Mouse (Mus musculus): ENCODE data around the gene Actg2. TPM values are rescaled to one million over a fixed set of nuclear protein-coding genes. Genes with fewer than 3 reads are reported as not detected.

The Actg2 gene
- total and polyA plus RNA-seq, 3 experiments: 0.07 to 0.27 TPM; not detected in 1

DNA sequence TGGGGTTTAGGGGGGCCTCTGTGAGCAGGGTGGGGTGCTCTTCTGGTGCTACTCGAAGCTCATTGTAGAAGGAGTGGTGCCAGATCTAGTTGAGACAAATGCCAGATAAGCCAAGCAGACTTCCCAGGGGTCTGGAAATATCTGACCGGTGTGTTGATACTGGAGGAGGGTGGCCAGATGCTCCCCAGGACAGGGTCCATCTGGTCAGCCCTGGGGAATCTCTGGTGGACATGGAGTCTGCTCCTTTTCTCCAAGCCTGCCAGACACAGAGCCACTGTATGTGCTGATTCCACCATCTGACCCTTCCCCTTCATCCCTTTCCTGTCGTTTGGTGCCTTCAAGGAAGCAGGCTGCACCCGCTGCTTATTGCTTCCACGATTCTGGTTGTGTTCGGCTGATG lies 12.9 kb downstream of the Actg2 start:
- Histone ChIP-seq H3K4me3 (ENCODE audit: control insufficient read depth in 1 of 2, insufficient read depth in 1 of 2, low read depth in 2 of 2, low read length in 2 of 2) (no peak overlapping the region), H3K27ac (ENCODE audit: control insufficient read depth, low read depth, low read length) (no peak overlapping the region), H3K27me3 (ENCODE audit: control insufficient read depth in 1 of 2, insufficient read depth in 2 of 2, low read length in 2 of 2) (peaks cover 1 to 4% of the 10 kb centered on the region in 2 experiments; a peak in 2 of 4 replicates), H3K9ac (ENCODE audit: control insufficient read depth, low read depth, low read length, poor library complexity, severe bottlenecking) (no peak overlapping the region), H3K36me3 (ENCODE audit: control insufficient read depth in 1 of 2, insufficient read depth in 2 of 2, low read length in 2 of 2) (no peaks in the 10 kb centered on the region), H3K9me3 (replicated peaks; ENCODE audit: insufficient read depth, low read length) (no peaks in the 10 kb centered on the region), H3K4me1 (ENCODE audit: control insufficient read depth in 1 of 2, insufficient read depth in 2 of 2, low read length in 2 of 2) (no peaks in the 10 kb centered on the region; a peak in 1 of 4 replicates), H3K79me2 (ENCODE audit: control insufficient read depth, insufficient read depth, low read length, poor library complexity) (no peaks in the 10 kb centered on the region)
- no peak for DNase-seq (ENCODE audit: low read depth, low spot score)
- TF ChIP-seq POLR2AphosphoS2 (IDR thresholded peaks at IDR 0.05; ENCODE audit: low read length): no peak
- TF ChIP-seq POLR2A (IDR thresholded peaks at IDR 0.05; ENCODE audit: control insufficient read depth in 1 of 2, insufficient read depth in 1 of 2, low read depth in 1 of 2, low read length in 2 of 2, poor library complexity in 1 of 2): no peak
- TF ChIP-seq MXI1 (IDR thresholded peaks at IDR 0.05; ENCODE audit: low read depth, low read length): no peak
- no peak for TF ChIP-seq USF2 (IDR thresholded peaks at IDR 0.05; ENCODE audit: borderline replicate concordance in 1 of 2, insufficient read depth in 1 of 2, low read depth in 1 of 2, low read length in 2 of 2)
- no peak for TF ChIP-seq EP300 (IDR thresholded peaks at IDR 0.05; ENCODE audit: low read depth in 1 of 2, low read length in 2 of 2)
- TF ChIP-seq TBP (IDR thresholded peaks at IDR 0.05; ENCODE audit: low read depth, low read length): no peak

DNA sequence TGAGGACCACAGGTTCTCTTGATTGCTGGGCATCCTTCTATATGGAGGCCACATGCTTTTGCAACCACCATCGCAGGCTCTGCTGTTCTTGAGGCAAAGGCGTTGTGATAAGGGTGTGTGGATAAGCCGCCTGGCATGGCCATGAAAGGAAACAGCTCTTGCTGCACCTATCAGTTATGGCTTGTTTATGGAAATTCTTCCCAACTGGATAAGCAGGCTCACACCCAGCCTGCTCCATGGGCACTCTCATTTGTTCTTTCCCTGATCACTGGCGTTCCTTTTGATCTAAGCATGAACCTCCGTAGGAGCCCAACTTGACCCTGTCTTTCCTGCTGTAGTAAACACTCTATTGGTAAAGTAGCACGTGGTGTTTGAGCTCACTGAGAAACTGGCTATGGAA lies 14.3 kb downstream of the Actg2 start:
- Histone ChIP-seq H3K4me1 (ENCODE audit: control insufficient read depth in 1 of 2, insufficient read depth in 2 of 2, low read length in 2 of 2) (no peaks in the 10 kb centered on the region; a peak in 1 of 4 replicates), H3K27me3 (ENCODE audit: control insufficient read depth in 1 of 2, insufficient read depth in 2 of 2, low read length in 2 of 2) (peaks cover 1 to 2% of the 10 kb centered on the region in 2 experiments; a peak in 2 of 4 replicates), H3K79me2 (ENCODE audit: control insufficient read depth, insufficient read depth, low read length, poor library complexity) (no peaks in the 10 kb centered on the region), H3K27ac (ENCODE audit: control insufficient read depth, low read depth, low read length) (no peak overlapping the region), H3K36me3 (ENCODE audit: control insufficient read depth in 1 of 2, insufficient read depth in 2 of 2, low read length in 2 of 2) (no peaks in the 10 kb centered on the region), H3K9me3 (replicated peaks; ENCODE audit: insufficient read depth, low read length) (no peaks in the 10 kb centered on the region), H3K9ac (ENCODE audit: control insufficient read depth, low read depth, low read length, poor library complexity, severe bottlenecking) (no peak overlapping the region), H3K4me3 (ENCODE audit: control insufficient read depth in 1 of 2, insufficient read depth in 1 of 2, low read depth in 2 of 2, low read length in 2 of 2) (no peak overlapping the region)
- no peak for DNase-seq (ENCODE audit: low read depth, low spot score)
- TF ChIP-seq POLR2AphosphoS5 (IDR thresholded peaks at IDR 0.05; ENCODE audit: borderline replicate concordance, low read depth, low read length): no peak
- no peak for TF ChIP-seq GABPA (IDR thresholded peaks at IDR 0.05; ENCODE audit: low read depth, low read length)
- TF ChIP-seq SMC3 (IDR thresholded peaks at IDR 0.05; ENCODE audit: low read depth, low read length): no peak
- TF ChIP-seq MAFK (IDR thresholded peaks at IDR 0.05; ENCODE audit: borderline replicate concordance, low read depth, low read length): no peak
- TF ChIP-seq POLR2AphosphoS2 (IDR thresholded peaks at IDR 0.05; ENCODE audit: low read length): no peak
- no peak for TF ChIP-seq UBTF (IDR thresholded peaks at IDR 0.05; ENCODE audit: borderline replicate concordance, insufficient read depth, low read depth, low read length)
- no peak for TF ChIP-seq ZNF384 (IDR thresholded peaks at IDR 0.05; ENCODE audit: low read depth, low read length)
- TF ChIP-seq EP300 (IDR thresholded peaks at IDR 0.05; ENCODE audit: low read depth in 1 of 2, low read length in 2 of 2): no peak
- TF ChIP-seq NELFE (IDR thresholded peaks at IDR 0.05; ENCODE audit: low read depth, low read length): no peak
- TF ChIP-seq MAX (IDR thresholded peaks at IDR 0.05; ENCODE audit: low read length): no peak
- TF ChIP-seq RAD21 (IDR thresholded peaks at IDR 0.05; ENCODE audit: low read depth, low read length): no peak
- no peak for TF ChIP-seq MYC (IDR thresholded peaks at IDR 0.05; ENCODE audit: low read depth, low read length)
- no peak for TF ChIP-seq RCOR1 (IDR thresholded peaks at IDR 0.05; ENCODE audit: low read depth, low read length)

Data from MEL (cell line).